Mouse (Mus musculus) gastrocnemius, postnatal 36 days (tissue): Measurements from ENCODE around the gene Sptan1. TPM values are rescaled to one million over a fixed set of nuclear protein-coding genes. Genes with fewer than 3 reads are reported as not detected.

Source experiments
- DNase-seq, 2 experiments: peaks; one replicate each; pipeline ENCODE4 v3.0.0; 2022
- intact Hi-C: fragments of 180-260 bp; cut with DNase I; formaldehyde crosslinking; loops from one replicate; pipeline ENCODE4 v1.15.1; 2025
- microRNA-seq, 2 experiments: library from miRNA; unstranded; fragments of <30 nt; microRNA quantifications; one replicate each; pipeline ENCODE4 v1.2.0; 2021
- total RNA-seq, 2 experiments: library from RNA; stranded (reverse); gene quantifications; 2 replicates each; pipeline ENCODE4 v1.2.3; 2021

Sptan1 gene
- total RNA-seq, 2 experiments from 2014 or later = 42.0 to 55.4 TPM

DNA sequence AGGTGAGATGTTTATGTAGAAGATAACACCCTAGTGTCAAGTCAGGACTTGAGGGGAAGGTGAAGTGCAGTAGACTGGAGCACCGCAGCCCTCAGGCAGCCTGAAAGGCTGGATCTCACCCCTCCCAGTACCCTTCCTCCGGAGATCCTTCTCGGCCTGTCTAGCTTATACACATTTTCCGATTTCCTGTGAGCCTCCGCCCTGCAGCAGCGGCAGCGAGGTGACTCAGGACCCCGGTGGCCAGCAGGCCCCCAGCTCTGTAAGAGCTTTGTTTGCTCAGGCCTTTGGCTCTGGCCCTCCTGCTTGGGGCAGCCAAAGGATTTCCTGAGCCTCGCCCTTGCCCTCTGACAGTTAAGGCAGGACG, 113.0 kb downstream of the Sptan1 start:
- no peak for DNase-seq
- intact Hi-C loops = loop anchor here (5.0 kb wide), 2 partner anchors 36 to 89 kb away; no protein-coding TSS in a partner anchor

- intact Hi-C loops = loop anchor here (5.0 kb wide), 2 partner anchors 36 to 89 kb away; no protein-coding TSS in a partner anchor
- no peak for DNase-seq
These were observed 113.4 kb downstream of the Sptan1 start for GRCm38 (mm10) chr2:30078760-30079159.

DNA sequence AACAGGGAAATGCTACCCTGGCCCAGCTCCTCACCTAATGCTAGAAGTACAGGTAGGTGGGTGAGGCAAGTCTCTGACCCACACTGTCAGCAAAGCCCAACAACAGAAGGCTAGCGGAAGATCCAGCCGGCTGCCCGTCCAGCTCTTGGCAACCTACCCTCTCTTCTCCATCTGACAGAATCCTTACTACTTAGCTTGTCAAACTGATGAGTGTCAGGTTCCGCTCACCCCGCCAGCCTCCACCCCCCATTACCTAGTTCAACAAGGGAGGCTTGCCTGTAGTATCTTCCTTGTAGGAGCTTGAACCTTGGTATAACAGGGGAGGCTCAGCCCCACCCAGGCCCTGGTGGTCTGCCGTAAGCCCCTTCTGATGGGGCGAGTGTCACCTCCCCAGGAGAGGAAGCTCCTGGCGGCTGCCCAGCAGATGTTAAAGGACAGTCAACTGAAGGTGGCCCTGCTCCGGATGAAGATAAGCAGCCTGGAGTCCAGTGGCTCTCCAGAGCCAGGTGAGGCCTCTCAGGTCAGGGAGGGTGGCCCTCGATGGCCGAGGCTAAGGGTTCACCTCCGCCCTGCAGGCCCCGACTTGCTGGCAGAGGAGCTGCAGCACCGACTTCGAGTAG, 114.9 kb downstream of the Sptan1 start:
- DNase-seq = no peak
- intact Hi-C loops = no loop called here

Small RNAs within 50 kb of the gene (microRNA-seq; reads per million reads assigned to microRNA genes)
- gene Mir6997 = 0 to 0.74 reads per million in 2 experiments

Other genes starting within 250 kb of the Sptan1 start
- gene Gm13420, start 213.9 kb upstream of the Sptan1 start, total RNA-seq = not detected
- gene Gm13547, start 206.2 kb upstream of the Sptan1 start, total RNA-seq = not detected
- gene Coq4, start 178.1 kb upstream of the Sptan1 start, total RNA-seq = 10 to 100 TPM in 1 of 2 experiments, 1 to 10 TPM in 1; 8.1 to 11.2 TPM
- 10 to 100 TPM; 21.7 to 24.6 TPM for gene Trub2, start 177.1 kb upstream of the Sptan1 start, total RNA-seq
- gene Slc27a4, start 162.9 kb upstream of the Sptan1 start, total RNA-seq = 1 to 10 TPM; 7.1 to 7.5 TPM
- gene Urm1, start 145.5 kb upstream of the Sptan1 start, total RNA-seq = 10 to 100 TPM; 24.0 to 29.2 TPM
- gene Cercam, start 96.4 kb upstream of the Sptan1 start, total RNA-seq = 1 to 10 TPM; 5.4 to 5.7 TPM
- gene Odf2, start 76.3 kb upstream of the Sptan1 start, total RNA-seq = 10 to 100 TPM; 10.2 to 11.1 TPM
- 10 to 100 TPM; 20.6 to 21.7 TPM for gene Gle1, start 30.1 kb upstream of the Sptan1 start, total RNA-seq
- gene Wdr34, start 83.3 kb downstream of the Sptan1 start, total RNA-seq = 1 to 10 TPM; 3.9 to 4.1 TPM
- gene Set, start 91.8 kb downstream of the Sptan1 start, total RNA-seq = 10 to 100 TPM; 81.3 to 93.3 TPM
- gene Pkn3, start 112.1 kb downstream of the Sptan1 start, total RNA-seq = 1 to 10 TPM; 2.8 to 5.1 TPM
- gene Zdhhc12, start 128.1 kb downstream of the Sptan1 start, total RNA-seq = 1 to 10 TPM; 2.6 to 3.0 TPM
- 10 to 100 TPM; 19.9 to 21.7 TPM for gene Zer1, start 159.0 kb downstream of the Sptan1 start, total RNA-seq
- 10 to 100 TPM; 11.4 to 12.2 TPM for gene Tbc1d13, start 168.2 kb downstream of the Sptan1 start, total RNA-seq
- 10 to 100 TPM; 51.4 to 54.6 TPM for gene Endog, start 205.9 kb downstream of the Sptan1 start, total RNA-seq
- 1 to 10 TPM; 4.5 to 4.8 TPM for gene Spout1, start 212.9 kb downstream of the Sptan1 start, total RNA-seq
- 10 to 100 TPM; 26.8 to 29.5 TPM for gene Kyat1, start 240.3 kb downstream of the Sptan1 start, total RNA-seq